Mouse (Mus musculus) spleen, postnatal 36 days (tissue): Measurements from ENCODE around the gene Zfp410.

Experiments used
- DNase-seq, 2 experiments: peaks; one replicate each; pipeline ENCODE4 v3.0.0; 2022; ENCODE audit warnings: low spot score in 2 of 2, mixed read lengths in 1 of 2

Gene Zfp410

GRCm38 (mm10) chr12:84361555-84362489 is 45.2 kb downstream of the Zfp410 start, which contains the start of the genes Coq6 and Fam161b:
Gene Coq6 (plus strand): TSS chr12:84361657.
Gene Fam161b (minus strand): TSS chr12:84361833.
- peak; percentile 95 to 97 for DNase-seq

- DNase-seq, result no peak
These were observed 46.2 kb downstream of the Zfp410 start for GRCm38 (mm10) chr12:84362872-84363271.

GRCm38 (mm10) chr12:84364291-84364690 is 47.6 kb downstream of the Zfp410 start:
- no peak for DNase-seq

GRCm38 (mm10) chr12:84365137-84365536 is 48.5 kb downstream of the Zfp410 start:
- DNase-seq, result no peak

- no peak for DNase-seq
These were observed 50.3 kb downstream of the Zfp410 start for GRCm38 (mm10) chr12:84366971-84367370.

GRCm38 (mm10) chr12:84371647-84372046 is 55.0 kb downstream of the Zfp410 start:
- DNase-seq, result no peak

- no peak for DNase-seq
These were observed 57.3 kb downstream of the Zfp410 start for GRCm38 (mm10) chr12:84373831-84374481.

GRCm38 (mm10) chr12:84382369-84382768 is 65.7 kb downstream of the Zfp410 start:
- no peak for DNase-seq

GRCm38 (mm10) chr12:84384644-84385081 is 68.0 kb downstream of the Zfp410 start:
- DNase-seq, result no peak

- no peak for DNase-seq
These were observed 68.8 kb downstream of the Zfp410 start for GRCm38 (mm10) chr12:84385408-84385807.

- DNase-seq, result peak in 1 of 2 experiments; percentile 17
These were observed 71.4 kb downstream of the Zfp410 start for GRCm38 (mm10) chr12:84388097-84388496.

- peak; percentile 26 to 39 for DNase-seq
These were observed 72.2 kb downstream of the Zfp410 start for GRCm38 (mm10) chr12:84388774-84389400.

- DNase-seq, result no peak
These were observed 73.7 kb downstream of the Zfp410 start for GRCm38 (mm10) chr12:84390336-84390735.

- DNase-seq, result no peak
These were observed 76.0 kb downstream of the Zfp410 start for GRCm38 (mm10) chr12:84392681-84393080.
